Mouse (Mus musculus) cerebellum, adult 11-12 months (tissue): ENCODE measurements around the gene Bmp15.

Experiments
- DNase-seq: peaks from one replicate; pipeline ENCODE4 v3.0.0; 2022

The Bmp15 gene

GRCm38 (mm10) chrX:6320621-6321020 is at the start of gene Bmp15:
Gene Bmp15, minus strand, starts transcription at chrX:6320721.
- DNase-seq = no peak

GRCm38 (mm10) chrX:6368822-6369221 is 48.3 kb upstream of the Bmp15 start:
- DNase-seq = no peak

DNA sequence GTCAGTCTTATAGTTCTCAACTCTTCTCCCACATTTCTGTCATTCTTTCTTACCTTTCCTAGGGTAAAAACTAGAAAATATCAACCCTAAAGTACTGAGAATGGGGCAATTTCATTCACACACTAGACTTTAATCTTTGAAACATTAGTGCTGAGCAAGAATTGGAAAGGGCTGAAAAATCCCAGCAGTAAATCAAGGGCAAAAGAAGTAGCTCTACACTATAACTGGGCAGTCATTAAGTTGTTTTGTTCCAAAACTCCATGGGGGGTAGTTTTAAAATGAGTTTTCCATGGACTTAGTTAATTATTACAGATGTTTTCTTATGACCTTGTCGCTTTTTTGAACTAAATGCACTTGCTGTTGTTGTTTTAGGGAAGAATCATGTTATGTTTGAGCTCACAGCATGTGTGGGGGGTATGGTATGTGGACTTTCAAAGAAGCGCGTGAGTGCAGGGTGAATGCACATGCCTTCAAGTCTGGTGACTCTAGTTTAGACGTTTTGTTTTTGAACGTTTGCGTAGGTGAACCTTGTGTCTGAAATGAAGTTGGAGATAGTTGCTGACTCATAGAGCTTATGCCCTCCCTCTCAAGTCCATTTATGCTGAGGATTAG is 37.1 kb upstream of the Bmp15 start:
- DNase-seq = no peak

DNA sequence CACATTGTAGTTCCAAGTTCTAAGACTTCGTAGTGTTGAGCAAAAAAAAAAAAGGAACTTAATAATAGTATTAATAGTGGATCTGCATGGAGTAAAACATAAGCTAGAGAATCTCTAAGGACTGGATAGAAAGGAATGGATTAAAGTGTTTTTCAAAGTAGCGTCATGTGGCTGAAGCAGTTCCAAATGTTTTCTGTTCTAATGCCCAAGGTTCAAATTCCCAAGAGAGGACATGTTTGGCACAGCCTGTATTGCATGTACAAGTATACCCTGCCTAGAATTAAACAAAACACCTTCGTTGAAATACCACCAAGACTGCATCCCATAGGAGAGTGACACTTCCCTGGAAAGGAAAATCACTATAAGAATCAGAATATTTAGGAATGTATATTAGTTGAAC is 36.4 kb upstream of the Bmp15 start:
- no peak for DNase-seq

- no peak for DNase-seq
Measured at GRCm38 (mm10) chrX:6345273-6345959, 24.9 kb upstream of the Bmp15 start.

DNA sequence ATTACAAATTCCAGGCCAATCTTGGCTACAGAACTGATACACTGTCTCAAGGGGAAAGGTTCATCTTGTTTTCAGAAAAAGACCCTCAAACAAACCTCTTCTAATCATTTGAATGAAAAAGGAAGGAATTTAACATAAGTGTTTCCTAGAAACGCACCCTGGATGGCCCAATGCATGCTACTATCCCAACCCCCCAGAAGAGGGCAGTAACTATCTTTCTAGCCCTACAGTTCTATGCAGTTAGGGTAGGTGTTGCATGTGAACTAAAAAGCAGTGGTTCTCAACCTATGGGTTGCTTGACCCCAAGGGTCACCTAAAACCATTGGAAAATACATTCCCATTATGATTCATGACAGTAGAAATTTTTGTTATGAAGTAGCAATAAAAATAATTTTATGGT is 3.5 kb upstream of the Bmp15 start:
- DNase-seq = no peak

DNA sequence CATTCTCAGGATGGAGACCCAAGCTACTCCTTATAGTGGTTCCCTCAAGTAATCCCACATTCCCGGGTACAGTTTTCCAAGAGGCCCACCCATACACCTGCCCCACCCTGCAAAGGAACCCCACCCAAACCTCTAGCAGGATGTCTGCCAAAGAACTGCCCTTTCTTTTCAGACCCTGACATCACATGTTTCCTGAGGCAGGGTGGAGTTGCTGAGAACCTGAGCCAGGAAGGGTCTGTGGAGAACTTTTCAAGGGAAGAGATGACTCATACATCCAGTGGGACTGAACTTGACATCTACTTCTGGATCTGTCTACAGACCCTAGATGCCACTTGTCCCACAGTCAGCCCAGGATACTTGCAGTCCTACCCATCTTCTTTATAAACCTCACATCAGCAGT is 2.8 kb downstream of the Bmp15 start:
- DNase-seq = no peak
